Mouse (Mus musculus): ENCODE measurements around the gene Kir3dl1. TPM values are rescaled to one million over a fixed set of nuclear protein-coding genes. Genes with fewer than 3 reads are reported as not detected.
"Not testable (repeated sequence)": the region's sequence is repeated elsewhere in the genome, so short reads cannot be mapped to it uniquely, and the experiment has no call there.

Gene Kir3dl1
- not detected in 2 replicates for polyA plus RNA-seq (2015; fragmentation: Nextera tagmentation; extraction: Ambion mirVana)

GRCm38 (mm10) chrX:136517699-136518098 lies at the start of gene Kir3dl1:
Kir3dl1 (plus strand) TSS chrX:136517999.
- H3K4me3 ChIP-seq (replicated peaks); H3K27ac ChIP-seq; H3K4me2 ChIP-seq; H3K36me3 ChIP-seq; ATAC-seq (replicated peaks; ENCODE audit: low FRiP score); H3K9me3 ChIP-seq (replicated peaks); H3K9ac ChIP-seq; H3K27me3 ChIP-seq; H3K4me1 ChIP-seq: not testable (repeated sequence)
- WGBS, result 78% methylated on average over 4 of the region's 4 CpGs

GRCm38 (mm10) chrX:136543956-136544355 lies 26.2 kb downstream of the Kir3dl1 start, which contains the start of gene Kir3dl2:
Kir3dl2 (minus strand) TSS chrX:136544056.
- H3K27ac ChIP-seq; H3K9me3 ChIP-seq (replicated peaks); ATAC-seq (replicated peaks; ENCODE audit: low FRiP score); H3K36me3 ChIP-seq; H3K4me3 ChIP-seq (replicated peaks); H3K4me2 ChIP-seq; H3K4me1 ChIP-seq; H3K9ac ChIP-seq; H3K27me3 ChIP-seq: not testable (repeated sequence)
- 73% methylated on average over 1 of the region's 1 CpGs for WGBS

GRCm38 (mm10) chrX:136569094-136569493 lies 51.3 kb downstream of the Kir3dl1 start:
- H3K36me3 ChIP-seq; H3K4me2 ChIP-seq; H3K9ac ChIP-seq; H3K4me3 ChIP-seq (replicated peaks); H3K9me3 ChIP-seq (replicated peaks); H3K27ac ChIP-seq; H3K4me1 ChIP-seq; H3K27me3 ChIP-seq; ATAC-seq (replicated peaks; ENCODE audit: low FRiP score): not testable (repeated sequence)
- WGBS, result 88% methylated on average over 9 of the region's 9 CpGs

Other genes with a start within 250 kb of the Kir3dl1 start
- gene Bex3, start 247.7 kb upstream of the Kir3dl1 start, polyA plus RNA-seq (2015; fragmentation: Nextera tagmentation; extraction: Ambion mirVana), result 442 and 450 TPM in 2 replicates
- not detected in 2 replicates for gene Kir3dl2, start 26.1 kb downstream of the Kir3dl1 start, polyA plus RNA-seq (2015; fragmentation: Nextera tagmentation; extraction: Ambion mirVana)
- gene Tceal3, start 72.8 kb downstream of the Kir3dl1 start, polyA plus RNA-seq (2015; fragmentation: Nextera tagmentation; extraction: Ambion mirVana), result 9.2 and 10.5 TPM in 2 replicates
- 10.4 and 11.8 TPM in 2 replicates for gene Tceal1, start 190.0 kb downstream of the Kir3dl1 start, polyA plus RNA-seq (2015; fragmentation: Nextera tagmentation; extraction: Ambion mirVana)
- 557 and 568 TPM in 2 replicates for gene Morf4l2, start 225.7 kb downstream of the Kir3dl1 start, polyA plus RNA-seq (2015; fragmentation: Nextera tagmentation; extraction: Ambion mirVana)